Mouse (Mus musculus) kidney, postnatal 14 days (tissue): Measurements from ENCODE around the gene Fut11.
"Not testable (repeated sequence)": the region's sequence is repeated elsewhere in the genome, so short reads cannot be mapped to it uniquely, and the experiment has no call there.

ENCODE experiments used
- DNase-seq: peaks from one replicate; pipeline ENCODE4 v3.0.0; 2022; ENCODE audit warnings: mixed read lengths

The Fut11 gene

DNA sequence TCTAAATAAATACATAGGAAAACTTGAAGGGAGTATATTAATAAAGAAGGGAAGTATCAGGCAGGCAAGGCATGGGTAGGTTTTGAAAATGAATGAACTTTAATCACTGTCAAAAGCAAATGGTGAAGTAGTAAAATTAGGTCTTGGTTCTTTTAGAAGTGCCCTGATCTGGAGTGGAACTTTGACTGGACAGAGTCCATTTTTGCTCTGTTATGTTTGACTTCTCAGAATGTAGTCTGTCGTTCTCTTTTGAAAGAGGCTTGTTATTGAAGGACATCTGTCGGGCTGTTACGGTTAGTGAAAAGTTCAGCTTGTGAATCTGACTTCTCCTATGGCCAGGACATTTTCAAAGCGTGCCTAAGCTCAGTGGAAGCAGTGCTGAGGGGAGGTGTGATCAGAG lies 16.9 kb upstream of the Fut11 start:
- DNase-seq, result no peak

DNA sequence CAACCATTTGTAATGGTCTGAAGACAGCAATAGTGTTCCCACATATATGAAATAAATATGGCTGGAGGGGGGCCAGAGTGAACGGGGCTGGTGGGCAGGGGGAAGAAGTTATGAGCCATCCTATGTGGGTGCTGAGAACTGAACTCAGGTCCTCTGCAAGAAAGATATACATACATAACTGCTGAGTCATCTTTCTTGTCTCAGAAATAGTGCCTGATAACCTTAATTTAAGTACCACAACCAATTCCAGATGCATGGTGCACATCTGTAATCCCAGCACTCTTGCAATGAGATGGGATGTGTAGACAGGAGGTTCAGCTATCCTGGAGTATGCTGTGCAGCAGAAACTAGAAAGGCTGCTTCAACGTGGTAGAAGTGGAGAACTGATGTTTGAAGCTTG lies 13.0 kb upstream of the Fut11 start:
- DNase-seq, result no peak

- peak; percentile 35 for DNase-seq
Measured at GRCm38 (mm10) chr14:20682498-20682897, 12.3 kb upstream of the Fut11 start.

DNA sequence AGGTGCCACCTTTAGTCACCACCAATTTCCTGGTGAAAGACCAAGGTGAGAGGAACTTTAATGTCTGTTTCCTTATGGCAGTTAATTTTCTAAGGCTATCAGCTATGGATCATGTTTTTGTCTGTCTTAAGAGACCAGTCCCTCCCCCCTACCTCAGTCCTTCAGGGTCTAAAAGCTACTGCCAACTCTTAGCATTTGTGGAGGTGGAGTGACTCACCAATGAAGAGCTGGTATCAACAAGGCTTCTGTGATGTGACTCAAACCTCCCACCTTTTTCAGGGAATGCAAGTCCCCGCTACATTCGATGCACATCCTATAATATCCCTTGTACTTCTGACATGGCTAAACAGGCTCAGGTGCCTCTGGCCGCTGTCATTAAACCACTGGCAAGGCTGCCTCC lies 8.2 kb upstream of the Fut11 start:
- DNase-seq, result no peak

DNA sequence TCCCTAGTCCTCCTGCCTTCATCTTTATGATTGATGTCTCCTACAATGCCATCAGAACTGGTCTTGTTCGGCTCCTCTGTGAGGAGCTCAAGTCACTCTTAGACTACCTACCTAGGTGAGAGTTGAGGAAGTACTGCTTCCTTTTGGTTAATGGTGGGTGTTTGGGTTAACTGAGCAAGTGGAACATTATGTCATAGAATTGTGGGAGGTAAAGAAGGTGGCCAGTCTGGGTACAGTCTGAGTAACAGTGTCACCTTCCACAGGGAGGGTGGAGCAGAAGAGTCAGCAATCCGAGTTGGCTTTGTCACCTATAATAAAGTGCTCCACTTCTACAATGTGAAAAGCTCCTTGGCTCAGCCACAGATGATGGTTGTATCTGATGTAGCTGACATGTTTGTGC lies 5.8 kb upstream of the Fut11 start:
- DNase-seq, result no peak

DNA sequence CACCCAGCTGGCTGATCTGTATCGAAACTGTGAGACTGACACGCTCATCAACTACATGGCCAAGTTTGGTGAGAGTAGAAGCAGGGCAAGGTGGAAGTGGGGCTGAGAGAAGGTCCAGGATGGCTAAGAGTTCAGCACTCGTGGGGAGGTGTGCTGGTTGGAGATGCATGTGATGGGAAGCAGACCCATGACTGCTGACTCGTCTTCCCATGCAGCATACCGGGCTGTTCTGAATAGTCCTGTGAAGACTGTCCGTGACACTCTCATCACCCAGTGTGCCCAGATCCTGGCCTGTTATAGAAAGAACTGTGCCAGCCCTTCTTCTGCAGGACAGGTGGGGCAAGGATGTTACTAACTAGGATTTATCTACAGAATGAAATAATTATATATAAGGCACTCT lies 3.0 kb upstream of the Fut11 start:
- no peak for DNase-seq

DNA sequence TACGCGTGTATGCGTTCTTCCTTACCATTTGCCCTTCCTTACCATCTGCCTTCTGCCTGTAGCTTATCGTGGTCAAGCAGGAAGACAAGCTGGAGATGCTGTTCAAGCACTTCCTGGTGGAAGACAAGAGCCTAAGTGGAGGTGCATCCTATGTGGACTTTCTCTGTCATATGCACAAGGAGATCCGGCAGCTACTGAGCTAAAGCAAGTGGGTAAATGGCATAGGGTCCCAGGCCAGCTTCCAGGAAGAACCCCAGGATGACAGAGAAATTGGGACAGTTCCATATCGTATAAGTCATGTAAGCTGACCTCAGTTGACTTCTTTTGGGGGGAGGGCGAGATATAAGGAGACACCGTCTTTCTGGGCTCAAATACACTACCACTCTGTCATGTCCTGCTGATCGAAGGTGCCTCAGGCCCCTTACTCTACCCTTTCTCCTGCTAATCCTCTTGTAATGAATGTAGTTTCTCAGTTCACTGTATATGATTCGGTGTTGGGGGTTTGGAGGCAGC lies 1.1 kb upstream of the Fut11 start:
- DNase-seq, result no peak

GRCm38 (mm10) chr14:20694185-20694883 lies 434 bp upstream of the Fut11 start:
- DNase-seq, result no peak

- no peak for DNase-seq
Measured at GRCm38 (mm10) chr14:20695761-20696520, 1.2 kb downstream of the Fut11 start.

GRCm38 (mm10) chr14:20696986-20697385 lies 2.2 kb downstream of the Fut11 start:
- DNase-seq, result peak; percentile 59

DNA sequence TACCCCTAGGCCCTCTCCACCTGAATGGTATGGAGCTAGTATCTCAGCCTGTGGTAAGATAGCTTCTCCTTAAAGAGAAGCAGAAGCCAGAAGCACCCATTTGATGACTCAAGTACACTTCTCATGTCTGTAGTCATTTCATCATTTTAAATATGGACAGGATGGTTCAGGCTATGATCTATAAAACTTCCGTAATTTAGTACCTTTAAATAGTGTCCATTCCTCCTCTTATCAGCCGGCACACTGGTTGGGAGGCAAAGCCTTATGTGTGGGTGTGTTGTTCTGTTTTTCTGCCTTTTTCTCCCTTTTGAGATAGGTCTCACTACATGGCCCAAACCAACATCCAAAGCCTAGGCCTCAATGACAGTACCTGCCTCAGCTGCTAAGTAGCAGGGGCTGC lies 3.7 kb downstream of the Fut11 start:
- DNase-seq, result no peak

DNA sequence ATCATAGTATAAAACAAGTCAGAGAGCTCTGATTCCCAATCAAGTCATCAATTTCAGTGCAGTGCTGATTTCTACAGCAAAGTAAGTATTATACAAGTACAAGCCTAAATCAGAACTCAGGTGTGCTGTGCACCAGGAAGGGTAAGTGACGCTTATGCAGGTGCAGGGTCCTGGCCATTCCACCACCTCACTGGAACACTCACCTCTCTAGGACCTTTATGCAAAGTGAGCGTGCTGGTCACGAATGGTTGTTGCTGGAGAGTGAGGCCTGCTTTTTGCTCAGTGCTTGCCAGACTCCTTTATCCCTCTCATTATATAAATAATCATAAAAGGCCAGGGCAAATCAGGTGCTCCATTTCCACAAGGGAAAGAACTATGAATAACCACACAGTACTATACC lies 5.6 kb downstream of the Fut11 start:
- no peak for DNase-seq

DNA sequence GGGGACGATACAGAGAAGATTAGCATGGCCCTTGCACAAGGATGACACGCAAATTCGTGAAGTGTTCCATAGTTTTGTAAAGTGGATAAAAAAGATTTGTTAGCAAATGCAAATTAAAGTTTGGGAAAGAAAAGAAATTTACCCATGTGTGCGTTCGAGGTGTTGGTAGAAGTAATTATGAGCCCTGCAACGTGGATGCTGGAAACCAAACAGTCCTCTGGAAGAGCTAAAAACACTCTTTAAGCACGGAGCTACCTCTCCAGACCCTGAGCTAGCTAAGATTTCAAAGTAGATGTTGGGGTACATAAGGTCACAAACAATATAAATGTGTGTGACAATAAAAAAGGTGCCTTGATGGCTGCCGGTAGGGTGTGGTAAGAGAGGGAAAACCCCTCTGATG lies 6.8 kb downstream of the Fut11 start:
- DNase-seq, result no peak

GRCm38 (mm10) chr14:20702096-20702740 lies 7.5 kb downstream of the Fut11 start:
- DNase-seq, result no peak

GRCm38 (mm10) chr14:20702741-20703381 lies 8.1 kb downstream of the Fut11 start, which contains the start of gene Chchd1:
Gene Chchd1, plus strand, starts transcription at chr14:20703006.
- peak; percentile 93 for DNase-seq

GRCm38 (mm10) chr14:20703461-20703860 lies 8.7 kb downstream of the Fut11 start:
- DNase-seq, result not testable (repeated sequence)

- DNase-seq, result peak; percentile 94
Measured at GRCm38 (mm10) chr14:20707201-20708190, 12.7 kb downstream of the Fut11 start, which contains the start of gene Zswim8. Gene Zswim8, plus strand, starts transcription at chr14:20707552.

- no peak for DNase-seq
Measured at GRCm38 (mm10) chr14:20708239-20708638, 13.5 kb downstream of the Fut11 start.

- DNase-seq, result no peak
Measured at GRCm38 (mm10) chr14:20713832-20714231, 19.1 kb downstream of the Fut11 start.

DNA sequence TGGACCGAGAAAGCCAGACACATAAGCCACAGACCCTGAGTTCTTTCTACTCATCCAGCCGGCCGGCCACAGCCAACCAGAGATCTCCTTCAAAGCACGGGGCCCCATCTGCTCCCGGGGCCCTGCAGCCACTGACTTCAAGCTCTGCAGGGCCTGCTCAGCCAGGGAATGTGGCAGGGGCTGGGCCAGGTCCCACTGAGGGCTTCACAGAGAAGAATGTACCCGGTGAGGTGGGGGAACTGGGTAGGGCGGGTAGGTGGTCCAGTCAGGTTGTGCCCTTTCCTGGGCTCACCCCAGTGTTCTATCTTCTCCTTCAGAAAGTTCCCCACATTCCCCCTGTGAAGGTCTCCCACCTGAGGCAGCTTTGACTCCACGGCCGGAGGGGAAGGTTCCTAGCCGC lies 23.7 kb downstream of the Fut11 start:
- DNase-seq, result no peak

GRCm38 (mm10) chr14:20719767-20720166 lies 25.0 kb downstream of the Fut11 start:
- DNase-seq, result no peak

- no peak for DNase-seq
Measured at GRCm38 (mm10) chr14:20721371-20721770, 26.6 kb downstream of the Fut11 start.
